Mouse (Mus musculus): ENCODE results near the gene Trim38. TPM values are rescaled to one million over a fixed set of nuclear protein-coding genes. Genes with fewer than 3 reads are reported as not detected.

The Trim38 gene
- total RNA-seq, 1 experiment = 0.40 TPM

DNA sequence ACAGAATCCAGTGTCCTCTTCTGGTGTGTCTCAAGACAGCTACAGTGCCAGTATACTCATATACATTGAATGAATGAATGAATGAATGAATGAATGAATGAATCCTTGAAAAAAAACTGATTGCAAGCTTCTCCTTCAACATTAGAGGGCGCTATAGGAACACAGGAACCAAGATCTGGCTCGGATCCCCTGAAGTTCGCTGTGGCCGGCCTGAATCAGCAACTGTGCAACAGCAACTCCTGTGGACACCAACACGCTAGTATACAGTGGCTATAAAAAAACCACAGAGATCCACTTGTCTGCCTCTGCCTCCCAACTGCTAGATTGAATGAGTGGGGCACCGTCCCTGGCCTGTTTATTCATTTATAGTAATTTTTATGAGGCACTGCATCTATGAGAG is 63.3 kb downstream of the Trim38 start:
- H3K4me1 ChIP-seq (ENCODE audit: control insufficient read depth in 2 of 2, insufficient read depth in 2 of 2, low read length in 2 of 2, poor library complexity in 1 of 2) = no peaks in the 10 kb centered on the region
- no peaks in the 10 kb centered on the region for H3K9me3 ChIP-seq (ENCODE audit: control insufficient read depth, insufficient read depth, low read depth, low read length)
- no peak overlapping the region for H3K27ac ChIP-seq (ENCODE audit: insufficient read depth, low read depth, low read length, poor library complexity, severe bottlenecking)
- no peak overlapping the region for H3K4me3 ChIP-seq (ENCODE audit: insufficient read depth in 1 of 2, low read depth in 1 of 2, low read length in 2 of 2, poor library complexity in 1 of 2, severe bottlenecking in 1 of 2)
- no peak overlapping the region for H3K9ac ChIP-seq (ENCODE audit: insufficient read depth, low read depth, low read length, poor library complexity, severe bottlenecking)
- TF ChIP-seq MAFK (IDR thresholded peaks at IDR 0.05; ENCODE audit: insufficient read depth, low read depth, low read length) (0 out of 2 replicates have a peak, but pooled peaks have one; percentile 16), CHD2 (IDR thresholded peaks at IDR 0.05; ENCODE audit: low read depth, low read length) (no peak), ZNF384 (IDR thresholded peaks at IDR 0.05; ENCODE audit: low read depth, low read length) (peak; percentile 93), HCFC1 (IDR thresholded peaks at IDR 0.05; ENCODE audit: borderline replicate concordance, insufficient read depth, low read length) (no peak), ZC3H11A (IDR thresholded peaks at IDR 0.05; ENCODE audit: borderline replicate concordance, low read depth, low read length) (peak; percentile 91)
- DNase-seq (ENCODE audit: low read depth, low spot score) = peak; percentile 47
- H3K36me3 ChIP-seq (ENCODE audit: control insufficient read depth, insufficient read depth, low read length, poor library complexity, severe bottlenecking) = no peaks in the 10 kb centered on the region
- in situ Hi-C loops (cut with MboI; ENCODE audit: low sequenced_read_pairs in 2 of 2, unreplicated experiment in 2 of 2) = loop anchor here in 1 of 2 experiments (25.0 kb wide), 1 partner anchor 479 kb away; no protein-coding TSS in a partner anchor

DNA sequence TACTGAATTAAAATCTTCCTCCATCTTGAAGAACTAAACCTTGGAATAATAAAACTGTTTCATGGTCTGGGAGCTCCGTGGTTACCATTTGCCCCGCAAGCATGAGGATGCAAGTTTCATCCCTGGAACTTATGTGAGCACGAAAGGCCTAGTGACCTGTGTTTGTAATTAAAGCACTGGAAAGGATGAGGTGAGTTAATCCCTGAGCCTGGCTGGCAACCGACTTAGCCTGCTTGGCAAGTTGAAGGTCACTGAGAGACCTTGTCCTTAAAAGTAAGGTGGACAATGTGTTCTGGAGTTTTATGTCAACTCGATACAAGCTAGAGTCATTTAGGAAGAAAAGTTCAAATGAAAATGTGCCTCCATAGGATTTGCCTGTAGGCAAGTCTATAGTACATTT is 65.1 kb downstream of the Trim38 start:
- TF ChIP-seq MAFK (IDR thresholded peaks at IDR 0.05; ENCODE audit: insufficient read depth, low read depth, low read length) (no peak), CHD2 (IDR thresholded peaks at IDR 0.05; ENCODE audit: low read depth, low read length) (no peak), ZNF384 (IDR thresholded peaks at IDR 0.05; ENCODE audit: low read depth, low read length) (no peak), HCFC1 (IDR thresholded peaks at IDR 0.05; ENCODE audit: borderline replicate concordance, insufficient read depth, low read length) (no peak), ZC3H11A (IDR thresholded peaks at IDR 0.05; ENCODE audit: borderline replicate concordance, low read depth, low read length) (no peak)
- in situ Hi-C loops (cut with MboI; ENCODE audit: low sequenced_read_pairs in 2 of 2, unreplicated experiment in 2 of 2) = loop anchor here in 1 of 2 experiments (25.0 kb wide), 1 partner anchor 477 kb away; no protein-coding TSS in a partner anchor

DNA sequence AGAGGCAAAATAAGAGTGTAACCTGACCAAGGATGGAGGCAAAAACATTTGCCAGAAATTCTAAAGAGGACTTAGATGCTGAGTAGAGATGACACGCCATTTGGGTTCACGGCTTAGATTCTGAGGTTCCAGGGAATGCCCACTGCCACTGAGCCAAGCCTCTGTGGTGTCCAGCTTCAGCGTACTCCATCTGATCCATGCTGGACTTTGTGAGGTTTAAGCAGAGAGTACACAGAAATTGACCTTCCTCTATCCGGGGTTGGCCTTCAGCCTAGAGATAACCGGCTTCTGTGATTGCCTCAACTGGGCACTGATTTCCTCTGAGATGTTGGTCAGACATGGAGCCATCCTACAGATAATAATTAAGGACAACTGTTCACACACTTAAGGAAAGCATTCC is 66.9 kb downstream of the Trim38 start:
- in situ Hi-C loops (cut with MboI; ENCODE audit: low sequenced_read_pairs in 2 of 2, unreplicated experiment in 2 of 2) = loop anchor here in 1 of 2 experiments (25.0 kb wide), 1 partner anchor 476 kb away; no protein-coding TSS in a partner anchor
- no peaks in the 10 kb centered on the region for H3K9me3 ChIP-seq (ENCODE audit: control insufficient read depth, insufficient read depth, low read depth, low read length)
- no peak overlapping the region for H3K4me3 ChIP-seq (ENCODE audit: insufficient read depth in 1 of 2, low read depth in 1 of 2, low read length in 2 of 2, poor library complexity in 1 of 2, severe bottlenecking in 1 of 2)

More for the DNA sequence above, 65.1 kb downstream of the Trim38 start:
- no peaks in the 10 kb centered on the region for H3K36me3 ChIP-seq (ENCODE audit: control insufficient read depth, insufficient read depth, low read length, poor library complexity, severe bottlenecking)
- no peak overlapping the region for H3K4me3 ChIP-seq (ENCODE audit: insufficient read depth in 1 of 2, low read depth in 1 of 2, low read length in 2 of 2, poor library complexity in 1 of 2, severe bottlenecking in 1 of 2)
- H3K27ac ChIP-seq (ENCODE audit: insufficient read depth, low read depth, low read length, poor library complexity, severe bottlenecking) = no peak overlapping the region
- no peaks in the 10 kb centered on the region for H3K9me3 ChIP-seq (ENCODE audit: control insufficient read depth, insufficient read depth, low read depth, low read length)
- no peak for DNase-seq (ENCODE audit: low read depth, low spot score)
- H3K9ac ChIP-seq (ENCODE audit: insufficient read depth, low read depth, low read length, poor library complexity, severe bottlenecking) = no peak overlapping the region
- H3K4me1 ChIP-seq (ENCODE audit: control insufficient read depth in 2 of 2, insufficient read depth in 2 of 2, low read length in 2 of 2, poor library complexity in 1 of 2) = no peaks in the 10 kb centered on the region

DNA sequence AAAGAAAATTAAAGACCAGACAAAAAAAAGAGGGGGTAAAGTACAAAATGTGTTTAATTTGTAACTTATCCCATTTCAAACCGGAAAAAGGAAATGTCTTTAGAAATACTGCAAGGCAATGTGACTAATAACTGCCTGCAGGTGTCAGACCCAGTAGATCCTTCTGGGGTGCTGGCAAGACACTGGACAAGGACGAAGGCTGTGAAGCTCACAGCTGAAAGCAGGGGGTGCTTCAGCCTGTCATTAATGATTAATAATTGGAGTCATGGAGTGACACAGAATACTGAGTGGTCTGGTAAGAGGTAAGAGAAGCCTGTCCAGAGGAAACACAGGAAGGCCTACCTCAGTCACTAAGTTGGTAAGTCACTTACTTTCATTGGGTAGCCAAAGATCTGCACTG is 69.6 kb downstream of the Trim38 start, which contains the start of gene Slc17a3:
TSS of gene Slc17a3 (plus strand) at position 127 of the 400 bp plus-strand sequence.
- no peaks in the 10 kb centered on the region for H3K4me1 ChIP-seq (ENCODE audit: control insufficient read depth in 2 of 2, insufficient read depth in 2 of 2, low read length in 2 of 2, poor library complexity in 1 of 2)
- H3K27ac ChIP-seq (ENCODE audit: insufficient read depth, low read depth, low read length, poor library complexity, severe bottlenecking) = no peak within 1 kb of the TSS
- in situ Hi-C loops (cut with MboI; ENCODE audit: low sequenced_read_pairs in 2 of 2, unreplicated experiment in 2 of 2) = loop anchor here in 1 of 2 experiments (25.0 kb wide), 1 partner anchor 473 kb away; no protein-coding TSS in a partner anchor
- TF ChIP-seq CHD2 (IDR thresholded peaks at IDR 0.05; ENCODE audit: low read depth, low read length) (no peak), ZNF384 (IDR thresholded peaks at IDR 0.05; ENCODE audit: low read depth, low read length) (no peak), MAFK (IDR thresholded peaks at IDR 0.05; ENCODE audit: insufficient read depth, low read depth, low read length) (no peak), ZC3H11A (IDR thresholded peaks at IDR 0.05; ENCODE audit: borderline replicate concordance, low read depth, low read length) (no peak), HCFC1 (IDR thresholded peaks at IDR 0.05; ENCODE audit: borderline replicate concordance, insufficient read depth, low read length) (no peak)
- DNase-seq (ENCODE audit: low read depth, low spot score) = no peak
- H3K4me3 ChIP-seq (ENCODE audit: insufficient read depth in 1 of 2, low read depth in 1 of 2, low read length in 2 of 2, poor library complexity in 1 of 2, severe bottlenecking in 1 of 2) = no peak within 1 kb of the TSS
- no peaks in the 10 kb centered on the region for H3K36me3 ChIP-seq (ENCODE audit: control insufficient read depth, insufficient read depth, low read length, poor library complexity, severe bottlenecking)
- no peaks in the 10 kb centered on the region for H3K9me3 ChIP-seq (ENCODE audit: control insufficient read depth, insufficient read depth, low read depth, low read length)
- no peak within 1 kb of the TSS for H3K9ac ChIP-seq (ENCODE audit: insufficient read depth, low read depth, low read length, poor library complexity, severe bottlenecking)

More for the DNA sequence above, 66.9 kb downstream of the Trim38 start:
- no peak for TF ChIP-seq CHD2 (IDR thresholded peaks at IDR 0.05; ENCODE audit: low read depth, low read length)
- no peak for TF ChIP-seq HCFC1 (IDR thresholded peaks at IDR 0.05; ENCODE audit: borderline replicate concordance, insufficient read depth, low read length)
- TF ChIP-seq ZC3H11A (IDR thresholded peaks at IDR 0.05; ENCODE audit: borderline replicate concordance, low read depth, low read length) = no peak
- TF ChIP-seq MAFK (IDR thresholded peaks at IDR 0.05; ENCODE audit: insufficient read depth, low read depth, low read length) = no peak
- TF ChIP-seq ZNF384 (IDR thresholded peaks at IDR 0.05; ENCODE audit: low read depth, low read length) = no peak
- H3K4me1 ChIP-seq (ENCODE audit: control insufficient read depth in 2 of 2, insufficient read depth in 2 of 2, low read length in 2 of 2, poor library complexity in 1 of 2) = no peaks in the 10 kb centered on the region
- no peak overlapping the region for H3K27ac ChIP-seq (ENCODE audit: insufficient read depth, low read depth, low read length, poor library complexity, severe bottlenecking)
- no peaks in the 10 kb centered on the region for H3K36me3 ChIP-seq (ENCODE audit: control insufficient read depth, insufficient read depth, low read length, poor library complexity, severe bottlenecking)
- no peak overlapping the region for H3K9ac ChIP-seq (ENCODE audit: insufficient read depth, low read depth, low read length, poor library complexity, severe bottlenecking)
- no peak for DNase-seq (ENCODE audit: low read depth, low spot score)

Other genes with a start within 250 kb of the Trim38 start
- 2,382 and 2,804 TPM in 2 replicates for gene Hist1h4h, start 238.9 kb upstream of the Trim38 start, total RNA-seq (2012; rRNA removed)
- gene Hist1h2af, start 236.0 kb upstream of the Trim38 start, total RNA-seq (2012; rRNA removed) = 1,402 and 1,887 TPM in 2 replicates
- 436 and 621 TPM in 2 replicates for gene Hist1h3g, start 234.5 kb upstream of the Trim38 start, total RNA-seq (2012; rRNA removed)
- gene Hist1h2bh, start 226.5 kb upstream of the Trim38 start, total RNA-seq (2012; rRNA removed) = 98.5 and 146 TPM in 2 replicates
- gene Hist1h3f, start 225.9 kb upstream of the Trim38 start, total RNA-seq (2012; rRNA removed) = 245 and 289 TPM in 2 replicates
- gene Hist1h4f, start 218.3 kb upstream of the Trim38 start, total RNA-seq (2012; rRNA removed) = 1,886 and 2,172 TPM in 2 replicates
- gene Hist1h1d, start 216.7 kb upstream of the Trim38 start, total RNA-seq (2012; rRNA removed) = 68.4 and 97.6 TPM in 2 replicates
- gene Hist1h3e, start 207.5 kb upstream of the Trim38 start, total RNA-seq (2012; rRNA removed) = 792 and 864 TPM in 2 replicates
- gene Hist1h2ae, start 198.7 kb upstream of the Trim38 start, total RNA-seq (2012; rRNA removed) = 587 and 755 TPM in 2 replicates
- gene Hist1h2bg, start 198.5 kb upstream of the Trim38 start, total RNA-seq (2012; rRNA removed) = 1,383 and 2,074 TPM in 2 replicates
- gene Hist1h2bf, start 195.7 kb upstream of the Trim38 start, total RNA-seq (2012; rRNA removed) = 677 and 970 TPM in 2 replicates
- gene Hist1h2ad, start 195.5 kb upstream of the Trim38 start, total RNA-seq (2012; rRNA removed) = 1,000 and 1,148 TPM in 2 replicates
- 80.2 and 103 TPM in 2 replicates for gene Hist1h3d, start 194.2 kb upstream of the Trim38 start, total RNA-seq (2012; rRNA removed)
- 713 and 869 TPM in 2 replicates for gene Hist1h4d, start 188.3 kb upstream of the Trim38 start, total RNA-seq (2012; rRNA removed)
- 119 and 195 TPM in 2 replicates for gene Hist1h2be, start 148.8 kb upstream of the Trim38 start, total RNA-seq (2012; rRNA removed)
- 131 and 207 TPM in 2 replicates for gene Hist1h1e, start 147.4 kb upstream of the Trim38 start, total RNA-seq (2012; rRNA removed)
- gene Hist1h2ac, start 86.0 kb upstream of the Trim38 start, total RNA-seq (2012; rRNA removed) = 112 and 141 TPM in 2 replicates
- gene Hist1h2bc, start 85.7 kb upstream of the Trim38 start, total RNA-seq (2012; rRNA removed) = 355 and 545 TPM in 2 replicates
- 7.7 and 13.3 TPM in 2 replicates for gene Hist1h1t, start 74.1 kb upstream of the Trim38 start, total RNA-seq (2012; rRNA removed)
- 326 and 496 TPM in 2 replicates for gene Hist1h4c, start 71.5 kb upstream of the Trim38 start, total RNA-seq (2012; rRNA removed)
- gene Hfe, start 59.1 kb upstream of the Trim38 start, total RNA-seq (2012; rRNA removed) = 1.1 and 1.5 TPM in 2 replicates
- 379 and 496 TPM in 2 replicates for gene Hist1h1c, start 31.1 kb upstream of the Trim38 start, total RNA-seq (2012; rRNA removed)
- 970 and 1,161 TPM in 2 replicates for gene Hist1h3c, start 24.3 kb upstream of the Trim38 start, total RNA-seq (2012; rRNA removed)
- 1,224 and 1,736 TPM in 2 replicates for gene Hist1h2bb, start 23.2 kb upstream of the Trim38 start, total RNA-seq (2012; rRNA removed)
- gene Hist1h2ab, start 18.8 kb upstream of the Trim38 start, total RNA-seq (2012; rRNA removed) = 2,399 and 2,956 TPM in 2 replicates
- gene Hist1h3b, start 17.6 kb upstream of the Trim38 start, total RNA-seq (2012; rRNA removed) = 667 and 954 TPM in 2 replicates
- 1,054 and 1,339 TPM in 2 replicates for gene Hist1h4b, start 12.9 kb upstream of the Trim38 start, total RNA-seq (2012; rRNA removed)
- 1,331 and 1,744 TPM in 2 replicates for gene Hist1h4a, start 8.7 kb upstream of the Trim38 start, total RNA-seq (2012; rRNA removed)
- 470 and 728 TPM in 2 replicates for gene Hist1h3a, start 7.5 kb upstream of the Trim38 start, total RNA-seq (2012; rRNA removed)
- 1,149 and 1,468 TPM in 2 replicates for gene Hist1h1a, start 6.2 kb upstream of the Trim38 start, total RNA-seq (2012; rRNA removed)
- gene Slc17a2, start 37.1 kb downstream of the Trim38 start, total RNA-seq (2012; rRNA removed) = not detected in 2 replicates
- gene Slc17a3, start 69.5 kb downstream of the Trim38 start, total RNA-seq (2012; rRNA removed) = not detected in 2 replicates
- gene Slc17a1, start 97.8 kb downstream of the Trim38 start, total RNA-seq (2012; rRNA removed) = not detected in 2 replicates
- not detected in 2 replicates for gene Slc17a4, start 145.1 kb downstream of the Trim38 start, total RNA-seq (2012; rRNA removed)
- gene Hist1h2ba, start 164.2 kb downstream of the Trim38 start, total RNA-seq (2012; rRNA removed) = 37.2 and 67.4 TPM in 2 replicates
- 140 and 167 TPM in 2 replicates for gene Hist1h2aa, start 164.5 kb downstream of the Trim38 start, total RNA-seq (2012; rRNA removed)
- not detected in 2 replicates for gene Scgn, start 221.3 kb downstream of the Trim38 start, total RNA-seq (2012; rRNA removed)

All from ES-E14 (cell line).